Mouse (Mus musculus): Measurements from ENCODE around the gene Ppp1r36. TPM values are rescaled to one million over a fixed set of nuclear protein-coding genes. Genes with fewer than 3 reads are reported as not detected.

Gene Ppp1r36
- polyA plus RNA-seq, 1 experiment from 2014 or later: 0.71 TPM

- H3K27me3 ChIP-seq: no peaks in the 10 kb centered on the region
- no peaks in the 10 kb centered on the region for H3K36me3 ChIP-seq (ENCODE audit: poor library complexity, severe bottlenecking)
- H3K4me3 ChIP-seq: no peak overlapping the region
- H3K4me1 ChIP-seq: peaks cover 21% of the 10 kb centered on the region
- no peak overlapping the region for H3K9ac ChIP-seq
- H3K27ac ChIP-seq: no peak overlapping the region
- no peak overlapping the region for H3K4me2 ChIP-seq
- no peak for ATAC-seq
- no peaks in the 10 kb centered on the region for H3K9me3 ChIP-seq (replicated peaks)
- 88% methylated on average over 3 of the region's 3 CpGs for WGBS
These were observed 41.8 kb upstream of the Ppp1r36 start for GRCm38 (mm10) chr12:76375506-76375905.

DNA sequence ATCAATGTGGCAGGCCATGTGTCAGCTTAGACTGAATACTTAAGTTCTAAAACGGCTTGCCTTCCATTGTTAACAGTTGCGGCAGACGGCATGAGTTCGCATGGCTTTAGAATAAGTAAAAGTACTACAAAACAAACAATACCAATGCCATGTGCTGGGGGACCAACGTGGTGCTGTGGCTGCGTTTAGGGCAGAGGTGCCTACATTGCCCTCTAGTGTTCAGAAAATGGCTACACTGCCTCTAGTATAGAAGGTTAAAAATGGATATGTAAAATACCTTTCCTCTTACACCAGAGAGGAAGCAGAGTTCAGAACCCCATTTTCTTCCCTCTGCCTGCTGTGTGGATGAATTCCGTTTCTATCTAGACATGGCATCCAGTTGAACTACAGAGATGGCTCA, 40.7 kb upstream of the Ppp1r36 start:
- no peaks in the 10 kb centered on the region for H3K9me3 ChIP-seq (replicated peaks)
- no peak overlapping the region for H3K27ac ChIP-seq
- no peaks in the 10 kb centered on the region for H3K27me3 ChIP-seq
- H3K36me3 ChIP-seq (ENCODE audit: poor library complexity, severe bottlenecking): no peaks in the 10 kb centered on the region
- H3K4me2 ChIP-seq: no peak overlapping the region
- peaks cover 17% of the 10 kb centered on the region for H3K4me1 ChIP-seq
- WGBS: 30% methylated on average over 7 of the region's 7 CpGs
- no peak overlapping the region for H3K4me3 ChIP-seq
- H3K9ac ChIP-seq: no peak overlapping the region
- no peak for ATAC-seq

- H3K4me2 ChIP-seq: no peak overlapping the region
- no peak for ATAC-seq
- peaks cover 13% of the 10 kb centered on the region for H3K4me1 ChIP-seq
- H3K36me3 ChIP-seq (ENCODE audit: poor library complexity, severe bottlenecking): no peaks in the 10 kb centered on the region
- 95% methylated on average over 6 of the region's 6 CpGs for WGBS
- no peak overlapping the region for H3K4me3 ChIP-seq
- H3K27ac ChIP-seq: no peak overlapping the region
- no peak overlapping the region for H3K9ac ChIP-seq
- no peaks in the 10 kb centered on the region for H3K27me3 ChIP-seq
- H3K9me3 ChIP-seq (replicated peaks): no peaks in the 10 kb centered on the region
These were observed 40.3 kb upstream of the Ppp1r36 start for GRCm38 (mm10) chr12:76377059-76377458.

DNA sequence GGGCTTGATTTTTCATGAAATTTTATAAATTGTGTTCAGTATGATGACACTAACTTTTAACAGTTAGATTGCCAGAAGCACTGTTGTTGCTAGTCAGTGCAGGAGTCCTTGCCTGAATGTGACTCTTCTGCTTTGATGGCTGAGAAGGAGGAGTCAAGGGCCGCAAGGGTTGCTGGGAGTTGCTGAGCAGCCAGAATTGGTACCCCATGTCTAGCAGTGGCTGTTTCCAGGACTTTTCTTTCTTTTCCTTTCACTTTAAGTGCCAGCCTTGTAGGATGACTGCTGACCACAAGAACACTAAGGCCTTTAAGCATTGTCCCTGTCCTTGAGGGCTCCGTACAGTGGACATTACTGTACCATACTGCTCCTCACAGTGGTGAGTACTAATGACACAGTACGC, 39.6 kb upstream of the Ppp1r36 start:
- ATAC-seq: no peak
- H3K4me2 ChIP-seq: no peak overlapping the region
- no peaks in the 10 kb centered on the region for H3K27me3 ChIP-seq
- no peaks in the 10 kb centered on the region for H3K36me3 ChIP-seq (ENCODE audit: poor library complexity, severe bottlenecking)
- H3K4me3 ChIP-seq: no peak overlapping the region
- peaks cover 6% of the 10 kb centered on the region; the same call in 1 of the 2 replicates for H3K4me1 ChIP-seq
- 92% methylated on average over 3 of the region's 3 CpGs for WGBS
- H3K27ac ChIP-seq: no peak overlapping the region
- no peaks in the 10 kb centered on the region for H3K9me3 ChIP-seq (replicated peaks)
- no peak overlapping the region for H3K9ac ChIP-seq

- Histone ChIP-seq H3K27me3 (no peaks in the 10 kb centered on the region), H3K27ac (no peak overlapping the region), H3K9me3 (replicated peaks) (no peaks in the 10 kb centered on the region), H3K9ac (no peak overlapping the region), H3K36me3 (ENCODE audit: poor library complexity, severe bottlenecking) (no peaks in the 10 kb centered on the region), H3K4me3 (no peak overlapping the region), H3K4me1 (0 out of 2 replicates have a peak, but pooled peaks cover 2% of the 10 kb centered on the region), H3K4me2 (no peak overlapping the region)
- no peak for ATAC-seq
- 92% methylated on average over 5 of the region's 5 CpGs for WGBS
These were observed 38.8 kb upstream of the Ppp1r36 start for GRCm38 (mm10) chr12:76378556-76378955.

- Histone ChIP-seq H3K36me3 (ENCODE audit: poor library complexity, severe bottlenecking) (peaks cover 2% of the 10 kb centered on the region), H3K9me3 (replicated peaks) (no peaks in the 10 kb centered on the region), H3K27me3 (no peaks in the 10 kb centered on the region), H3K4me1 (no peaks in the 10 kb centered on the region), H3K4me3 (no peak overlapping the region), H3K27ac (no peak overlapping the region), H3K9ac (no peak overlapping the region), H3K4me2 (no peak overlapping the region)
- WGBS: over 99% methylated on average over 7 of the region's 7 CpGs
- ATAC-seq: no peak
These were observed 37.2 kb upstream of the Ppp1r36 start for GRCm38 (mm10) chr12:76380151-76380550.

- no peak overlapping the region for H3K4me2 ChIP-seq
- H3K4me3 ChIP-seq: no peak overlapping the region
- WGBS: 97% methylated on average over 8 of the region's 8 CpGs
- no peaks in the 10 kb centered on the region for H3K9me3 ChIP-seq (replicated peaks)
- no peak overlapping the region for H3K27ac ChIP-seq
- H3K27me3 ChIP-seq: no peaks in the 10 kb centered on the region
- peaks cover 4% of the 10 kb centered on the region; the same call in 1 of the 2 replicates for H3K4me1 ChIP-seq
- peaks cover 28% of the 10 kb centered on the region for H3K36me3 ChIP-seq (ENCODE audit: poor library complexity, severe bottlenecking)
- ATAC-seq: no peak
- no peak overlapping the region for H3K9ac ChIP-seq
These were observed 32.0 kb upstream of the Ppp1r36 start for GRCm38 (mm10) chr12:76385342-76385741.

- Histone ChIP-seq H3K9me3 (replicated peaks) (no peaks in the 10 kb centered on the region), H3K36me3 (ENCODE audit: poor library complexity, severe bottlenecking) (peaks cover 28% of the 10 kb centered on the region), H3K27me3 (no peaks in the 10 kb centered on the region), H3K27ac (no peak overlapping the region), H3K4me1 (peaks cover 4% of the 10 kb centered on the region; the same call in 1 of the 2 replicates), H3K9ac (no peak overlapping the region), H3K4me2 (no peak overlapping the region), H3K4me3 (no peak overlapping the region)
- WGBS: 74% methylated on average over 11 of the region's 11 CpGs
- 0 out of 2 replicates have a peak, but pooled peaks have one; percentile 58 for ATAC-seq
These were observed 28.5 kb upstream of the Ppp1r36 start for GRCm38 (mm10) chr12:76388794-76389193.

GRCm38 (mm10) chr12:76391595-76392271, 25.6 kb upstream of the Ppp1r36 start:
- Histone ChIP-seq H3K4me1 (peaks cover 4% of the 10 kb centered on the region; the same call in 1 of the 2 replicates), H3K27me3 (no peaks in the 10 kb centered on the region), H3K36me3 (ENCODE audit: poor library complexity, severe bottlenecking) (peaks cover 11% of the 10 kb centered on the region), H3K27ac (no peak overlapping the region), H3K9me3 (replicated peaks) (no peaks in the 10 kb centered on the region), H3K9ac (no peak overlapping the region), H3K4me2 (no peak overlapping the region), H3K4me3 (no peak overlapping the region)
- no peak for ATAC-seq
- WGBS: 79% methylated on average over 3 of the region's 3 CpGs

GRCm38 (mm10) chr12:76392979-76393378, 24.4 kb upstream of the Ppp1r36 start:
- Histone ChIP-seq H3K27me3 (no peaks in the 10 kb centered on the region), H3K36me3 (ENCODE audit: poor library complexity, severe bottlenecking) (peaks cover 6% of the 10 kb centered on the region), H3K9ac (no peak overlapping the region), H3K27ac (no peak overlapping the region), H3K4me3 (no peak overlapping the region), H3K9me3 (replicated peaks) (no peaks in the 10 kb centered on the region), H3K4me1 (peaks cover 4% of the 10 kb centered on the region; the same call in 1 of the 2 replicates), H3K4me2 (no peak overlapping the region)
- ATAC-seq: no peak
- 78% methylated on average over 5 of the region's 5 CpGs for WGBS

- Histone ChIP-seq H3K9me3 (replicated peaks) (no peaks in the 10 kb centered on the region), H3K4me3 (no peak overlapping the region), H3K27me3 (peaks cover 7% of the 10 kb centered on the region), H3K27ac (no peak overlapping the region), H3K9ac (no peak overlapping the region), H3K36me3 (ENCODE audit: poor library complexity, severe bottlenecking) (no peaks in the 10 kb centered on the region), H3K4me1 (no peaks in the 10 kb centered on the region), H3K4me2 (no peak overlapping the region)
- no peak for ATAC-seq
- WGBS: 88% methylated on average over 5 of the region's 5 CpGs
These were observed 20.1 kb upstream of the Ppp1r36 start for GRCm38 (mm10) chr12:76397281-76397680.

GRCm38 (mm10) chr12:76401674-76402073, 15.7 kb upstream of the Ppp1r36 start:
- H3K27ac ChIP-seq: no peak overlapping the region
- 55% methylated on average over 3 of the region's 3 CpGs for WGBS
- H3K36me3 ChIP-seq (ENCODE audit: poor library complexity, severe bottlenecking): no peaks in the 10 kb centered on the region
- H3K4me1 ChIP-seq: peaks cover 26% of the 10 kb centered on the region
- no peak overlapping the region for H3K4me3 ChIP-seq
- no peaks in the 10 kb centered on the region for H3K9me3 ChIP-seq (replicated peaks)
- H3K27me3 ChIP-seq: peaks cover 37% of the 10 kb centered on the region
- H3K9ac ChIP-seq: no peak overlapping the region
- H3K4me2 ChIP-seq: no peak overlapping the region
- ATAC-seq: no peak

Measured in forebrain, embryonic 13.5 days (tissue).